Mouse (Mus musculus) liver, postnatal 0 days (tissue): ENCODE data around the gene Gm20481.
"Not testable (repeated sequence)": the region's sequence is repeated elsewhere in the genome, so short reads cannot be mapped to it uniquely, and the experiment has no call there.

Experiments used
- CTCF ChIP-seq: sonication (generic); IDR thresholded peaks from 2 replicates; pipeline ENCODE4 v1.5.1; 2016; ENCODE audit warnings: antibody characterized with exemption, low read depth
- EP300 ChIP-seq: IDR thresholded peaks from 2 replicates; pipeline ENCODE4 v1.6.1; 2016; ENCODE audit warnings: antibody characterized with exemption, low read depth, mild to moderate bottlenecking

GRCm38 (mm10) chr17:34972069-34972749, 2.5 kb downstream of the Gm20481 start, which contains the start of the genes Hspa1a and Hspa1l:
- TF ChIP-seq EP300, CTCF: not testable (repeated sequence)
